Mouse (Mus musculus): ENCODE measurements around the gene Atp2a1. TPM values are rescaled to one million over a fixed set of nuclear protein-coding genes. Genes with fewer than 3 reads are reported as not detected.
A peak's percentile ranks its signal among the peaks of the same experiment; 100 is the strongest.

Atp2a1 gene
- polyA plus RNA-seq, 1 experiment: 2.2 TPM

GRCm38 (mm10) chr7:126446217-126446616, 16.7 kb downstream of the Atp2a1 start:
- Histone ChIP-seq H3ac (ENCODE audit: control insufficient read depth, insufficient read length, low read depth) (no peak overlapping the region), H3K27me3 (ENCODE audit: control insufficient read depth, insufficient read depth, insufficient read length) (no peaks in the 10 kb centered on the region), H3K79me2 (ENCODE audit: control insufficient read depth, insufficient read depth) (no peaks in the 10 kb centered on the region), H3K4me3 (ENCODE audit: insufficient read depth, poor library complexity, severe bottlenecking) (no peak overlapping the region), H3K36me3 (ENCODE audit: control insufficient read depth, insufficient read depth) (peaks cover 20% of the 10 kb centered on the region), H3K79me3 (ENCODE audit: low read depth) (no peaks in the 10 kb centered on the region)
- no peak for TF ChIP-seq MYOG (IDR thresholded peaks at IDR 0.05; ENCODE audit: control insufficient read depth, extremely low read depth, insufficient read length)
- no peak for TF ChIP-seq CTCF (IDR thresholded peaks at IDR 0.05; ENCODE audit: control insufficient read depth, insufficient read depth, insufficient read length)
- TF ChIP-seq MAX (IDR thresholded peaks at IDR 0.05): no peak

DNA sequence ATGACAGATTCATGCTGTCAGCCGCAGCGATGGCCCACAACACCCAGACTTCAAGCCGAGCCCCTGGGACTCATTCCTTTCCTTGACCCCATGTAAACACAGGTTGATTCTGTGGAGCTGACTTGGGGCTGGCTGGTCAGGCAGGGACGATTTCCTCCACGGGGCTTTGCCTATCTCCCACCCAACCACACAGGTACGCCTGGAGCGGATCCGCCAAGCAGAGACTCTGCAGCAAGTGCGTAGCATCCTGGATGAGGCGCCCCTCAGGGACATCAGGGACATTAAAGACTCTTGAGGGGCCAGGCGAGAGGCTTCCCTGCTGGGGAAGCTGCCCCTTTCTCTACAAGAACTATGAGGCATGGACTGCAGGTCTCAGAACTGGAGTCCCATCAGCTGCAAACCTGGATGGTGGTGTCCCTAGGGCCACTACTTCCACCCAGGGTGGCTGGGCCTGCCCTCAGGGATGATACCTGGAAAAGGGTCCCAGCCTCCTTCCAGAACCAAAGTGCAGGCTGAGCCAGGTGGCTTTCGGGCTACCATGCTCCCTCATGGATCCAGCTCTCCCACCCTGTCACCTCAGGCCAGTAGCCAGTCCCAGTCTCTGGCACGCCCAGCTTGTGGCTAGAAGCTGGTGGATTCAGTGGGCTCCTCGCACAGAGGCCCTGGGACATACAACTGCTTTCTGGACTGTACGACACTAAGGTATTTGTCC, 17.6 kb downstream of the Atp2a1 start:
- H3K27me3 ChIP-seq (ENCODE audit: control insufficient read depth, insufficient read depth, insufficient read length): no peaks in the 10 kb centered on the region
- H3K79me2 ChIP-seq (ENCODE audit: control insufficient read depth, insufficient read depth): no peaks in the 10 kb centered on the region
- TF ChIP-seq FOSL1 (IDR thresholded peaks at IDR 0.05; ENCODE audit: insufficient read depth, low read length, poor library complexity, severe bottlenecking) (no peak), MYOG (IDR thresholded peaks at IDR 0.05; ENCODE audit: control insufficient read depth, extremely low read depth, insufficient read length) (no peak), MYOD1 (IDR thresholded peaks at IDR 0.05; ENCODE audit: control insufficient read depth, insufficient read length, low read depth) (no peak), USF1 (IDR thresholded peaks at IDR 0.05; ENCODE audit: low read depth) (no peak), CEBPB (IDR thresholded peaks at IDR 0.05; ENCODE audit: low read depth) (no peak), CTCF (IDR thresholded peaks at IDR 0.05; ENCODE audit: control insufficient read depth, insufficient read depth, insufficient read length) (no peak), MAX (IDR thresholded peaks at IDR 0.05) (no peak)
- peaks cover 20% of the 10 kb centered on the region for H3K36me3 ChIP-seq (ENCODE audit: control insufficient read depth, insufficient read depth)
- H3ac ChIP-seq (ENCODE audit: control insufficient read depth, insufficient read length, low read depth): no peak overlapping the region
- H3K79me3 ChIP-seq (ENCODE audit: low read depth): no peaks in the 10 kb centered on the region
- no peak overlapping the region for H3K4me3 ChIP-seq (ENCODE audit: insufficient read depth, poor library complexity, severe bottlenecking)

DNA sequence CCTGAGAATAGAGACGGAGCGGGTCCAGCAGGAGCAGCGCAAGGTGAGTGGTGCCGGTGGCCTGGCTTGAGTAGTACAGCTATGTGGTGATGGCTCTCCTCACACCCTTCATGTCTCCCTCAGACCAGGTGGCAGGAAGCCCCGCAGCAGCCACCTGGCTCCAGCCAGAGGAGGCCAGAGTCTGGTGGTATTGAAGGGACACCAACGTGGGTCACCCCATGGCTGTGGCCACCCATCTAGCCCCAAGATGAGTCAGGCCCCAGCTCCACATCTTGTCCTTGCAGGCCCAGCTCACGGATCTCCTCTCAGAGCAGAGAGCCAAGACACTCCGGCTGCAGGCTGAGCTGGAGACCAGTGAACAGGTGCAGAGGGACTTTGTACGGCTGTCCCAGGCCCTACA, 18.4 kb downstream of the Atp2a1 start:
- Histone ChIP-seq H3K79me3 (ENCODE audit: low read depth) (no peaks in the 10 kb centered on the region), H3ac (ENCODE audit: control insufficient read depth, insufficient read length, low read depth) (no peak overlapping the region), H3K4me3 (ENCODE audit: insufficient read depth, poor library complexity, severe bottlenecking) (no peak overlapping the region), H3K36me3 (ENCODE audit: control insufficient read depth, insufficient read depth) (peaks cover 20% of the 10 kb centered on the region), H3K27me3 (ENCODE audit: control insufficient read depth, insufficient read depth, insufficient read length) (no peaks in the 10 kb centered on the region), H3K79me2 (ENCODE audit: control insufficient read depth, insufficient read depth) (no peaks in the 10 kb centered on the region)
- TF ChIP-seq FOSL1 (IDR thresholded peaks at IDR 0.05; ENCODE audit: insufficient read depth, low read length, poor library complexity, severe bottlenecking): no peak
- no peak for TF ChIP-seq CTCF (IDR thresholded peaks at IDR 0.05; ENCODE audit: control insufficient read depth, insufficient read depth, insufficient read length)
- TF ChIP-seq MAX (IDR thresholded peaks at IDR 0.05): no peak
- TF ChIP-seq CEBPB (IDR thresholded peaks at IDR 0.05; ENCODE audit: low read depth): no peak
- TF ChIP-seq USF1 (IDR thresholded peaks at IDR 0.05; ENCODE audit: low read depth): no peak
- TF ChIP-seq MYOD1 (IDR thresholded peaks at IDR 0.05; ENCODE audit: control insufficient read depth, insufficient read length, low read depth): no peak

DNA sequence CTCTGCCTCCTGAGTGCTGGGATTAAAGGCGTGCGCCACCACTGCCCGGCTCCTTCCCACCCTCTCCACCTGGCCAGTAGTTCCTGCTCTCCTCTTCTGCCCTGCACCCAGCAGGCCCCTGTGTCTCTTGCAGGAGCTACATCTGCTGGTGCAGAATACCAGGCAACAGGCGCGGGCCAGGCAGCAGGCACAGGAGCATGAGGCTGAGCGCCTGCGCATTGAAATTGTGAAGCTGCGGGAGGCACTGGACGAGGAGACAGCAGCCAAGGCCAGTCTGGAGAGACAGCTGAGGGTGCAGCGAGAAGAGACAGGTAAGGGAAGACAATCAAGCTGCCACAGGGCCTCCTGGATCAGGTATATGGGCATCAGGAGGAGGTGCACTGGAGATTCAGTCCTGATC, 18.9 kb downstream of the Atp2a1 start:
- Histone ChIP-seq H3K4me3 (ENCODE audit: insufficient read depth, poor library complexity, severe bottlenecking) (no peak overlapping the region), H3ac (ENCODE audit: control insufficient read depth, insufficient read length, low read depth) (no peak overlapping the region), H3K27me3 (ENCODE audit: control insufficient read depth, insufficient read depth, insufficient read length) (no peaks in the 10 kb centered on the region), H3K79me3 (ENCODE audit: low read depth) (no peaks in the 10 kb centered on the region), H3K36me3 (ENCODE audit: control insufficient read depth, insufficient read depth) (peaks cover 20% of the 10 kb centered on the region), H3K79me2 (ENCODE audit: control insufficient read depth, insufficient read depth) (no peaks in the 10 kb centered on the region)
- TF ChIP-seq CEBPB (IDR thresholded peaks at IDR 0.05; ENCODE audit: low read depth): no peak
- no peak for TF ChIP-seq MYOD1 (IDR thresholded peaks at IDR 0.05; ENCODE audit: control insufficient read depth, insufficient read length, low read depth)
- no peak for TF ChIP-seq FOSL1 (IDR thresholded peaks at IDR 0.05; ENCODE audit: insufficient read depth, low read length, poor library complexity, severe bottlenecking)

DNA sequence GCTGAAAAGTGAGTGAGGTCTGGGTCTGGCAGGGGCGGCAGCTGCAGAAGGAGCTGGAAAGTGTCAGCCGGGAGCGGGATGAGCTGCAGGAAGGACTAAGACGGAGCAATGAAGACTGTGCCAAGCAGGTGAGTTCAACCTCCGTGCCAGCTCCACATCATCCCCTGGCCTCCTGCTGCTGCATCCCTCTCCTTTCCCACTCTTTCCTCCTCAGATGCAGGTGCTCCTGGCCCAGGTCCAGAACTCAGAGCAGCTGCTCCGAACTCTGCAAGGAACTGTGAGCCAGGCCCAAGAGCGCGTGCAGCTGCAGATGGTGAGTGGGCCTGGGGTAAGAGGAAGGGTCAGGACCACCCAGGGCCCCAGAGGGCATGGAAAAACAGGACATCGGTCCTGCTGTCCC, 22.8 kb downstream of the Atp2a1 start:
- Histone ChIP-seq H3K79me2 (ENCODE audit: control insufficient read depth, insufficient read depth) (no peaks in the 10 kb centered on the region), H3K27me3 (ENCODE audit: control insufficient read depth, insufficient read depth, insufficient read length) (no peaks in the 10 kb centered on the region), H3ac (ENCODE audit: control insufficient read depth, insufficient read length, low read depth) (no peak overlapping the region), H3K4me3 (ENCODE audit: insufficient read depth, poor library complexity, severe bottlenecking) (no peak overlapping the region), H3K79me3 (ENCODE audit: low read depth) (no peaks in the 10 kb centered on the region), H3K36me3 (ENCODE audit: control insufficient read depth, insufficient read depth) (peaks cover 24% of the 10 kb centered on the region)
- TF ChIP-seq MYOD1 (IDR thresholded peaks at IDR 0.05; ENCODE audit: control insufficient read depth, insufficient read length, low read depth) (no peak), CEBPB (IDR thresholded peaks at IDR 0.05; ENCODE audit: low read depth) (no peak), FOSL1 (IDR thresholded peaks at IDR 0.05; ENCODE audit: insufficient read depth, low read length, poor library complexity, severe bottlenecking) (no peak), CTCF (IDR thresholded peaks at IDR 0.05; ENCODE audit: control insufficient read depth, insufficient read depth, insufficient read length) (no peak), USF1 (IDR thresholded peaks at IDR 0.05; ENCODE audit: low read depth) (no peak), MYOG (IDR thresholded peaks at IDR 0.05; ENCODE audit: control insufficient read depth, extremely low read depth, insufficient read length) (no peak), MAX (IDR thresholded peaks at IDR 0.05) (no peak)

GRCm38 (mm10) chr7:126436851-126437250, 26.1 kb downstream of the Atp2a1 start:
- no peaks in the 10 kb centered on the region for H3K79me3 ChIP-seq (ENCODE audit: low read depth)
- no peak overlapping the region for H3K4me3 ChIP-seq (ENCODE audit: insufficient read depth, poor library complexity, severe bottlenecking)
- H3K79me2 ChIP-seq (ENCODE audit: control insufficient read depth, insufficient read depth): no peaks in the 10 kb centered on the region
- H3K27me3 ChIP-seq (ENCODE audit: control insufficient read depth, insufficient read depth, insufficient read length): no peaks in the 10 kb centered on the region
- H3K36me3 ChIP-seq (ENCODE audit: control insufficient read depth, insufficient read depth): peaks cover 18% of the 10 kb centered on the region
- H3ac ChIP-seq (ENCODE audit: control insufficient read depth, insufficient read length, low read depth): no peak overlapping the region
- no peak for TF ChIP-seq MYOD1 (IDR thresholded peaks at IDR 0.05; ENCODE audit: control insufficient read depth, insufficient read length, low read depth)
- TF ChIP-seq FOSL1 (IDR thresholded peaks at IDR 0.05; ENCODE audit: insufficient read depth, low read length, poor library complexity, severe bottlenecking): no peak
- no peak for TF ChIP-seq CEBPB (IDR thresholded peaks at IDR 0.05; ENCODE audit: low read depth)
- peak; percentile 91 for TF ChIP-seq CTCF (IDR thresholded peaks at IDR 0.05; ENCODE audit: control insufficient read depth, insufficient read depth, insufficient read length)
- no peak for TF ChIP-seq USF1 (IDR thresholded peaks at IDR 0.05; ENCODE audit: low read depth)
- TF ChIP-seq MAX (IDR thresholded peaks at IDR 0.05): no peak
